Mouse (Mus musculus) gastrocnemius, postnatal 36 days (tissue): ENCODE results near the gene Tmem60. TPM values are rescaled to one million over a fixed set of nuclear protein-coding genes. Genes with fewer than 3 reads are reported as not detected.

Source experiments
- DNase-seq, 2 experiments: peaks; one replicate each; pipeline ENCODE4 v3.0.0; 2022
- intact Hi-C: fragments of 180-260 bp; cut with DNase I; formaldehyde crosslinking; loops from one replicate; pipeline ENCODE4 v1.15.1; 2025
- long read RNA-seq, 2 experiments: library from polyadenylated mRNA; stranded (forward); transcript quantifications; one replicate each; pipeline ENCODE4 v2.0.0; 2021
- total RNA-seq, 2 experiments: library from RNA; stranded (reverse); gene quantifications; 2 replicates each; pipeline ENCODE4 v1.2.3; 2021

Gene Tmem60
- total RNA-seq: 10 to 100 TPM; 13.6 to 17.6 TPM
- long read RNA-seq, experiment 1, transcript Tmem60-201 (2 exons, 1,147 nt): major isoform, 37 of 44 reads
- long read RNA-seq, experiment 1, partial matches to known transcripts: 0 of 44 reads
- long read RNA-seq, experiment 1, other reads (novel, unspliced or antisense): 7 of 44 reads
- long read RNA-seq, experiment 2, transcript Tmem60-201 (2 exons, 1,147 nt): major isoform, 45 of 49 reads
- long read RNA-seq, experiment 2, partial matches to known transcripts: 3 of 49 reads
- long read RNA-seq, experiment 2, other reads (novel, unspliced or antisense): 1 of 49 reads

- DNase-seq: peak; percentile 97 to 99
- intact Hi-C loops: loop anchor here (5.0 kb wide), 1 partner anchor 90 kb away; no protein-coding TSS in a partner anchor
Observed at GRCm38 (mm10) chr5:20881915-20882800, at the start of gene Tmem60, which contains the start of gene Phtf2. Gene Tmem60, plus strand, starts transcription at chr5:20882191. Gene Phtf2, minus strand, starts transcription at chr5:20882124.

DNA sequence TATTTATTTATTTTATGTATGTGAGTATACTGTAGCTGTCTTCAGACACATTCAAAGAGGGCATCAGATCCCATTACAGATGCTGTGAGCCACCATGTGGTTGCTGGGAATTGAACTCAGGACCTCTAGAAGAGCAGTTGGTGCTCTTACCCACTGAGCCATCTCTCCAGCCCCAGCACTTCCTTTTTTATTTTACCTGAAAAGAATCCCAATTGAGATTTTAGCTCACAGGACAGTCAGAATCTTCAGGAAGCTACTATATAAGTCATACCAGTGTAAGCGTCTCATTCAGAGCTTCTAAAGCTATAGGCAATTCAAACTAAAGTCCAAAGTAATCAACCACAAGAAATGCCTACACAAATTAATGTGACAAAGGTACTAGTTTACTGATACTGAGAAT is 47.6 kb upstream of the Tmem60 start:
- intact Hi-C loops: no loop called here
- no peak for DNase-seq

DNA sequence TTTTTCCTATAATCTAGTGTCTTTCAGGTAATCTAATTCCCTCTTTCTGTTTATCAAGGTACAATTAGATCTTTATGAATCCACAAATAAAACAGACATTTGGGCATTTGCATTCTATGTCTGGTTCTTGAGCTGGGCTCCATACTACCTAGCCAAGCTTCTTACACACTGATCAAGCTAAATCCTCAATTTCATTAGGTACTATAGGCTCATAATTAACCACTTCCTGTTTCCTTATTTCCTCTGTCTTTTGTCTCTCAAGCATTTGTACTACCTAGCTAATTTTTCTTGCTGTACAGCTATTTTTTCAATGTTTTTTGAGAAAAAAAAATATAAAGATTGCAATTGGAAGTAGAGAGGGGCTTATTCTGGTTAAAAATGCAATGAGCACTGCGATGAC is 44.9 kb upstream of the Tmem60 start:
- no peak for DNase-seq
- intact Hi-C loops: no loop called here

DNA sequence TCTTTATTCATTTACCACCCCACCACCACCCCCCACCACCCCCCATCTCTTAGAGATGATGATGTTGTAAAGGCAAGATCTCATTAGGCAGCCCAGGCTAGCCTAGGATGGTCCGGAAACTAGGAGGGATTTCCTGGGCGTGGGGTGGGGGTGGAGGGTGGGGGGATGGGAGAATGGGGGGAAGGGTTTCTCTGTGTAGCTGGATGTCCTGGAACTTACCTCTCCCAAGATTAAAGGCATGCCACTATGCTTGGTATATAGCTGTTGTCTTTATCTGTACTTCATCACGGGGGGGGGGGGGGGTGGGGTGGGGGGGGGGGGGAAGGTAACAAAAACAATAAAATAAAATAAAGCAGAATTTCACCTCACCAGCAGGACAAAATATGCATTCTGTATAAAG is 38.6 kb upstream of the Tmem60 start:
- no peak for DNase-seq
- intact Hi-C loops: no loop called here

DNA sequence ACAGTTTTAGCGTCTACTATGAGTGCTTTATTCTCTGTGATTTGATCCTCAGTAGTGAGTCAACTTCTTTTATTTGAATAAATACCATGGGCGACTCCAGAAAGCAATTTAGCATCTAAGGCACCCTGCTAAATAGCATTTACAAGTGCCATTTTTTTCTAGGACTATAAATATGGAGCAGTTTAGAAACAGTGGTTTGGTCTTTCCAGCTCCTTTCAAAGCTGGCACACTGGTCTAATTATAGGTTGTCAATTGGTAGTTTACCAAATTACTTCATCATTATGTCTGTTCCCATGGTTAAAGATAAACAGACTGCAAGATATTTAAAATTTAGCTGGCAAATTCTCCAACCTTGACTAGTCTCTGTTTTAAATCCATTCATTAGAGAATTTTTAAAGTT is 38.2 kb upstream of the Tmem60 start:
- intact Hi-C loops: no loop called here
- no peak for DNase-seq

- intact Hi-C loops: no loop called here
Observed at GRCm38 (mm10) chr5:20847010-20847409, 35.0 kb upstream of the Tmem60 start.

DNA sequence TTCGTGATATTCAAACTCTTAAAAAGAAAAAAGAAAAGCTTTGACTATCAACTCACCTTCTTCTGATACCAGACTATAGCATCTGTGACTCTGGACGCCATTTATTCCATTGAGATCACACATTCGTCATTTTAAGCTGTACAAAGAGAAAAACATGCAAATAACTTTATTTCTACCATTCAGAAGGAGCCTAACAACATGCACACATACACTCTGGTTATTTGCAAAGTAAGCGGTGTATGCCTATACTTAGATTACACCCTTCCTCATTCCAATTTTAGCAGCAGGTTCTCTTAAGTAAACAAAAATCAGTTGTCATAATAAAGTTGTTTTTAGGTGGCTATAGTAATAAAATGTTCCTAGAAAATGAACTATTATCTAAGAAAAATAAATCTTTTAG is 26.9 kb upstream of the Tmem60 start:
- DNase-seq: no peak

More at GRCm38 (mm10) chr5:20847010-20847409, 35.0 kb upstream of the Tmem60 start:
- DNase-seq: no peak

GRCm38 (mm10) chr5:20858404-20858803 is 23.6 kb upstream of the Tmem60 start:
- intact Hi-C loops: no loop called here
- DNase-seq: no peak

More for the DNA sequence above, 26.9 kb upstream of the Tmem60 start:
- intact Hi-C loops: no loop called here

DNA sequence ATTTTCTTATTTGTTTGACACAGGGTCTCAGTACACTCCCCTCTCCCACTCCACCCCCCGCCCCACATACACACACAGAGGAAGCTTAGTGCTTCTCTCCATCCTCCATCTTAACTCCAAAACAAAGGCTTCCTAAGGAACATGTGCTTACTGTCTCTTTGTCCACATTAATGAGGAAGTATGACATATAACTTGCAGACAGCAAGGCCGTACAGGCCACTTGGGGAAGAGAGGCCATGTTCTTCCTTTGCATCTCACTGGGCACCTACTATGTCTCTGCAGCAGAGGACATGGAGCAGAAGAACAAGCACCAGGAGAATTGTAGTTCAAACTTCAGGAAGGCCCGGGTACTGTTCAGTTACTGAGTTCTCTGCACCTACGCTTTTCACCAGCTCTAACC is 21.4 kb upstream of the Tmem60 start:
- DNase-seq: no peak
- intact Hi-C loops: no loop called here

DNA sequence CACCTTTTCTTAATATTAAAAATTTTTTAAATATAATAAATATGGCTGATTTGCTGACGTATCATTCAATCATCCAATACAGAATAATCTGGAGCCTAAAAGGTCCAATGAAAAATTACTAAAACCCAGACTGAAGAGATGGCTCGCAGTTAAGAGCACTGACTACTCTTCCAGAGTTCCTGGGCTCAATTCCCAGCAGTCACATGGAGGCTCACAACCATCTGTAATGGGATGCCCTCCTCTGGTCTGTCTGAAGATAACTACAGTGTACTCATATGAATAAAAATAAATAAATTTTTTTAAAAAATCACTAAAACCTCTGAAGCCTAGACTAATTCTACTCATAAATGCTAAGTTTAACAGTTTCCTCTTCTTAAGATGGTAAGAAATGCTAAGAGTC is 20.1 kb upstream of the Tmem60 start:
- no peak for DNase-seq
- intact Hi-C loops: no loop called here

DNA sequence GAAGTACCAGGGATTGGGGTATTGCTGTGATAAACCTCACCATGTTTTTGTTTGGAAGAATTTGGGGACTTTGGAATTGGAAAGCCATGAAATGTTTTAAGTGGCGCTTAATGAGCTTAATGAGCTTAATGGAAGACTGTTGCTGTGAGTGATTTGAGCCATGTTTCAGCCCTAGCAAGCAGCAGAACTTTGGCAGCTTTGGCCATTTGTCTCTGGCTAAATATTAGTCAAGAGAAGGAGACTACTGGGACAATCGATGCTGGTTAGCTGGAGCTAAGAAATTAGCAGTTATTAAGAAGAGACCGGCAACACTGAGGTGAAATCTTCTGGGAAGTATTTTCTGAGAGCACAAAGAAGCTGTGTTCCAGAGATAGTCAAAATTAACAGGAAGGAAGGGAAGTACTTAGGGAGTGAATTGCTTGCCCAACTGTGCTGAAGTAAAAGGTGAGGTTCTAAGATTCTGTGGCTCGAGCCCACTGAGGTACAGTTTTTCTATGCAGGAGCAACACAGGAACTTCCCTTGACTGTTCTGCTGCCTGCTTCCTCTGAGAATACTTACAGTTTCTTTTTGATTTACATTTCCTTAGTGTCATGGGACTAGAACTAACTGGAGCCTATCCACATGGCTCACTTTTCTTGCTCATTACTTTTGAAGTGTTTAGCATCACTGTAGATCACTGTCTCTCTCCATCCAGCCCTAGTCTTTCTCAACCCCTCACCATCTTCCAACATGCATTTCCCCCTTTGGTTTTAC is 17.6 kb upstream of the Tmem60 start:
- no peak for DNase-seq
- intact Hi-C loops: no loop called here

DNA sequence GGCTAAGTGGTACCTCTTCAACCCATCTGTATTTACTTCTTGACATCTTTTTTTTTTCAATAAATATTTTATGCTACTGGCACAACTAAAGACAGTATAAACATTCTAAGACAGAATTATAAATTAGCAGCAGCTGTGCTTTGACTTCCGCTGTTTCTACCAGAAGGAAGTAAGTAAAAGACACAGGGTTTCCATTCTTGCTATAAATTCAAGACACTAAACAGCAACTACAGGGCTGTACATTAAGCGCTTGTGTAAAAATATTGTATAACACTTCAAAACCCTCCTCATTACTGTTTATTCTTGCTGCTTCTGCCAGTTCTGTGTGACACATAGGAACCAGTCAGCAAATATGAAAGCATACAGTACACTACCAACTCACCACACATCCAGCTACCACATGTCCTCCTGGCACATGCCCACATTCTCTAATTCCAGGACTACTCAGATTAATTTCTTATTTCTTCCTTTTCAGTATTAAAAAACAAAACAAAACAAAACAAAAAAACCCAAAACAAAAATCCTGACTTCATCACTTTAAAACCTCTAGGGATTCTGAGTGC is 16.7 kb upstream of the Tmem60 start:
- intact Hi-C loops: no loop called here
- DNase-seq: no peak

DNA sequence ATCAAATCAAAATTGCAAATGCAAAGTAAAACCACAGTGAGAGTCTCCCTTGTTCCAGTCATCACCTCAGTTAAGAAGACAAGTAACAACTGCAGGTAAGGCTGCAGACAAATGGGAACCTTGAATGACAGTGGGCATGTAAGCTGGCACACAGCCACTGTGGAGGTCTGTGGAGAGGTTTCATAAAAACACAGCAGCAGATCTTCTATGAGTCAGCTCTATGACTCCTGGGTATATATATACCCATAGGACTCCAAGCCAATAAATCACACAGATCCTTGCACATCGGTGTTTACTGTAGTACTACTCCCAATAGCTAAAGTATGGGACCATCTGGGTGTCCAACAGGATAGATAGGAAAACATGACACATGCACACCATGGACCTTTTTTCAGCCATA is 8.8 kb upstream of the Tmem60 start:
- intact Hi-C loops: no loop called here
- DNase-seq: no peak

DNA sequence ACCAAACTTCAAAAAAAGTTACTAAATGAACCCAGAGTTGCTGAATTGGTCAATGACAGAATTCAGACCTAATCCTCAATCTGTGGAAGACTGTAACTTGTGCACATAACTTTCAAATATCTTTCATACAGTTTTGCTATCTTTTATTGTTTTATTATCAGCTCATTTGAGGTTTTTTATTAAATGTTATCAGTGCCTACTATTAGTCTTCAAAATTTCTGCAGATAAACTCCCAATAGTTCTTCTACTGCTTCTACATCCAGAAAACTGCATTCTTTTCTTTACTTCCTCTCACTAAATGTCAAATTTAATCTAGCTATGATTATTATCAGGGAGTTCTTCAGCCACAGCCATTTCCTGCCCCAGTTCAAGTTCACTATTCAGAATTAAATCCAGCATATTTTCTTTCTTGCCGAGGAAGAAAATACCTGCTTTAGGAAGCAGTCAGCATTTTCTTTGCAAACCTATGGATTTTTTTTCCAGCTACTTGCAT is 5.0 kb upstream of the Tmem60 start:
- intact Hi-C loops: no loop called here
- DNase-seq: no peak

- intact Hi-C loops: loop anchor here (5.0 kb wide), 1 partner anchor 88 kb away; no protein-coding TSS in a partner anchor
- DNase-seq: no peak
Observed at GRCm38 (mm10) chr5:20880386-20880785, 1.6 kb upstream of the Tmem60 start.

- DNase-seq: peak; percentile 14 to 35
- intact Hi-C loops: loop anchor here (5.0 kb wide), 1 partner anchor 89 kb away; no protein-coding TSS in a partner anchor
Observed at GRCm38 (mm10) chr5:20880797-20881775, 905 bp upstream of the Tmem60 start.

DNA sequence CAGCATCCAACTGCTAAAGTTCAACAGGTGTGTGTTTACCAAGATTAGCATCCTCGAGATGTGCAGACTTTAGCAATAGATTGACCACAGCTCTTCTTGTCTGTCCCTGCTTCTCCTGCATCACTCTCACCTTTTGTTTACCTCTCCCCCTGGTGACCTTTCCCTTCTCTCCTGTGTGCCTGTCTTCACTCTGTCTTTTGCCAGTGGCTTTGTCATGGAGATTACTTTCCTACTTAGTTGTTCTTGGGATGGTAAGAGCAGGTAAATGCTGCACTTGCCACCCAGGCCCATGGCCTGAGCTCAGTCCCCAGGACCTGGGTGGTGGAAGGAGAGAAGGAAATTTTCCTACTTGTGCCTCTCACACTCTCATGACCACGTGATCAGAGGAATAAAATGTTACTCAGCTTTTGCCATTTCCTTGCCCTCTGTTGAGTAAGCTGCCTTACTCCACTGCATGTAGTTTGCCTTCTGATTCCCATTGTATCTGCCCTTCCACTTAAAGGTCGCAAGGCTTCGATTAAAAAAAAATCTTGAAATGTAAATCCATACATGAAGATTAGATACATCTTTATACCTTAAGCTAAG is 2.1 kb downstream of the Tmem60 start:
- intact Hi-C loops: loop anchor here (5.0 kb wide), 1 partner anchor 92 kb away; no protein-coding TSS in a partner anchor
- DNase-seq: no peak

GRCm38 (mm10) chr5:20897446-20898167 is 15.6 kb downstream of the Tmem60 start:
- intact Hi-C loops: no loop called here
- no peak for DNase-seq
